Mouse (Mus musculus) MEL (cell line): ENCODE measurements around the gene Gng7.

Experiments
- CTCF ChIP-seq, 3 experiments: IDR thresholded peaks in 2 of 3; conservative IDR thresholded peaks in 1 of 3; 2 replicates each; pipeline ENCODE4 v1.5.1; 2011 to 2012; ENCODE audit warnings: low read length in 3 of 3, low read depth in 2 of 3, mild to moderate bottlenecking in 2 of 3, improper control_type of control experiment in 1 of 3, inconsistent platforms in 1 of 3, mixed read lengths in 1 of 3, moderate library complexity in 1 of 3; ENCODE audit not compliant: control insufficient read depth in 1 of 3, insufficient read depth in 1 of 3, poor library complexity in 1 of 3, severe bottlenecking in 1 of 3
- ETS1 ChIP-seq: IDR thresholded peaks from 2 replicates; pipeline ENCODE4 v1.6.1; 2012; ENCODE audit warnings: low read depth, mild to moderate bottlenecking, inconsistent platforms, low read length, improper control_type of control experiment, moderate library complexity
- GABPA ChIP-seq: IDR thresholded peaks from 2 replicates; pipeline ENCODE4 v1.6.1; 2012; ENCODE audit warnings: low read depth, mild to moderate bottlenecking, inconsistent platforms, low read length, improper control_type of control experiment, moderate library complexity
- MYC ChIP-seq: IDR thresholded peaks from 2 replicates; pipeline ENCODE4 v1.6.1; 2011; ENCODE audit warnings: low read depth, mild to moderate bottlenecking, low read length, improper control_type of control experiment, moderate library complexity
- POLR2A ChIP-seq, 2 experiments: IDR thresholded peaks; 2 replicates each; pipeline ENCODE4 v1.6.1; 2011 to 2012; ENCODE audit warnings: low read length in 2 of 2, mild to moderate bottlenecking in 2 of 2, control low read depth in 1 of 2, improper control_type of control experiment in 1 of 2, low read depth in 1 of 2, moderate library complexity in 1 of 2; ENCODE audit not compliant: control insufficient read depth in 1 of 2, insufficient read depth in 1 of 2, poor library complexity in 1 of 2
- POLR2AphosphoS5 ChIP-seq: IDR thresholded peaks from 2 replicates; pipeline ENCODE4 v1.6.1; 2012; ENCODE audit warnings: low read depth, borderline replicate concordance, mild to moderate bottlenecking, inconsistent platforms, low read length, moderate library complexity, mixed read lengths
- RAD21 ChIP-seq: IDR thresholded peaks from 2 replicates; pipeline ENCODE4 v1.6.1; 2011; ENCODE audit warnings: mild to moderate bottlenecking, low read depth, low read length, improper control_type of control experiment
- SIN3A ChIP-seq: IDR thresholded peaks from 2 replicates; pipeline ENCODE4 v1.6.1; 2012; ENCODE audit warnings: low read length, improper control_type of control experiment, inconsistent platforms
- SMC3 ChIP-seq: IDR thresholded peaks from 2 replicates; pipeline ENCODE4 v1.6.1; 2011; ENCODE audit warnings: low read depth, low read length, improper control_type of control experiment
- TBP ChIP-seq: IDR thresholded peaks from 2 replicates; pipeline ENCODE4 v1.8.0; 2011; ENCODE audit warnings: low read depth, low read length, improper control_type of control experiment
- UBTF ChIP-seq: IDR thresholded peaks from 2 replicates; pipeline ENCODE4 v1.6.1; 2012; ENCODE audit warnings: low read depth, mild to moderate bottlenecking, inconsistent platforms, low read length, improper control_type of control experiment, moderate library complexity, borderline replicate concordance; ENCODE audit not compliant: insufficient read depth
- USF1 ChIP-seq: IDR thresholded peaks from 2 replicates; pipeline ENCODE4 v1.6.1; 2014; ENCODE audit warnings: low read depth, mild to moderate bottlenecking, inconsistent platforms, low read length, improper control_type of control experiment, moderate library complexity
- USF2 ChIP-seq, 2 experiments: IDR thresholded peaks; 2 replicates each; pipeline ENCODE4 v1.6.1; 2011 to 2012; ENCODE audit warnings: improper control_type of control experiment in 2 of 2, low read length in 2 of 2, borderline replicate concordance in 1 of 2, inconsistent platforms in 1 of 2, low read depth in 1 of 2, mild to moderate bottlenecking in 1 of 2; ENCODE audit not compliant: insufficient read depth in 1 of 2
- ZNF384 ChIP-seq: IDR thresholded peaks from 2 replicates; pipeline ENCODE4 v1.6.1; 2012; ENCODE audit warnings: low read depth, mild to moderate bottlenecking, inconsistent platforms, low read length, improper control_type of control experiment

DNA sequence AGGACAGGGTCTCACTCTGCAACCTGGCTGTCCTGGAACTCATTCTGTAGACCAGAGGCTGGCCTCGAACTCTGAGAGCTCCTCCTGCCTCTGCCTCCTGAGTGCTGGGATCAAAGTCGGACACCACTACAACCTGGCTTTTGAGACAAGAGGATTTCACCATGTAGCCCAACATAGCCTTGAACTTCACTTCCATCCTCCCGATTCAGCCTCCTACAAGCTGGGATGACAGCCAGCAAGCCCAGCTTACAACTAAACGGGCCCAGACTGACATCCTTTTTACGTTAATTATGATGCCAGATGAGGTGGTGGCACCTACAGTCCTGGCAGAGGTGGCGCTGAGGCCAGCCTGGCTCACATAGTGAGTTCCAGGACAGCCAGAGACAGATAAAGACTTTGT lies 44.2 kb upstream of the Gng7 start:
- TF ChIP-seq ZNF384 (no peak), GABPA (no peak), POLR2A (IDR thresholded peaks at IDR 0.05; ENCODE audit: control insufficient read depth in 1 of 2, insufficient read depth in 1 of 2, low read depth in 1 of 2, low read length in 2 of 2, poor library complexity in 1 of 2) (no peak), CTCF (IDR thresholded peaks at IDR 0.05 in 2 of 3, conservative IDR thresholded peaks at IDR 0.05 in 1 of 3; ENCODE audit: control insufficient read depth in 1 of 3, insufficient read depth in 1 of 3, low read depth in 2 of 3, low read length in 3 of 3, poor library complexity in 1 of 3, severe bottlenecking in 1 of 3) (no peak), USF1 (no peak), POLR2AphosphoS5 (no peak), MYC (no peak), USF2 (IDR thresholded peaks at IDR 0.05; ENCODE audit: borderline replicate concordance in 1 of 2, insufficient read depth in 1 of 2, low read depth in 1 of 2, low read length in 2 of 2) (no peak), UBTF (no peak), RAD21 (no peak), SIN3A (no peak), TBP (no peak), SMC3 (no peak), ETS1 (no peak)
